Mouse (Mus musculus): ENCODE measurements around the gene Elf1. TPM values are rescaled to one million over a fixed set of nuclear protein-coding genes. Genes with fewer than 3 reads are reported as not detected.

Gene Elf1
- polyA plus RNA-seq, 1 experiment from 2014 or later: 18.5 TPM

DNA sequence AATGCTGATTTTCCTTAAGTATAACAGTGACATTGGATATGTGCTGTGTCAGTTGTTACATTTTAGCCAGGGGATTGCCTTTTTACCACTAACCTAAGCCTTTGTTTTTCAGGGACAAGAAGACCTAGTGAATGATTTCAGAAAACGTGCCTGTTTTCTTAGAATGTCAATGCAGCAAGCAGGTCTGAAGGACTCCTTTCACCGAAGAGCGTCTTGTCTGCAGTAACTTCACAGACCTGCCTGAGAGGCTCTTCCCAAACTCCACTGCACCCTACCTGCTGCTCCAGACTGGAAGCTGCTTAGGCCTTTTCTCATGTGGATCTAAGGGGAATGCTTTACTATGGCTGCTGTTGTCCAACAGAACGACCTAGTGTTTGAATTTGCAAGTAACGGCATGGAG, 55.0 kb downstream of the Elf1 start:
- Histone ChIP-seq H3K27me3 (ENCODE audit: control insufficient read depth, insufficient read depth, low read length) (no peaks in the 10 kb centered on the region), H3K27ac (ENCODE audit: low read depth, low read length) (no peak overlapping the region), H3K4me2 (replicated peaks; ENCODE audit: low read depth, low read length) (no peak overlapping the region), H3K9ac (ENCODE audit: low read depth, low read length) (no peak overlapping the region), H3K4me3 (ENCODE audit: low read length) (no peak overlapping the region), H3K9me3 (ENCODE audit: control insufficient read depth, low read length) (no peaks in the 10 kb centered on the region), H3K36me3 (ENCODE audit: control insufficient read depth, insufficient read depth, low read length) (no peaks in the 10 kb centered on the region; the same call in 1 of the 2 replicates), H3K4me1 (ENCODE audit: control insufficient read depth, insufficient read depth, low read length) (no peaks in the 10 kb centered on the region)
- 74% methylated on average over 5 of the region's 5 CpGs for WGBS
- ATAC-seq (ENCODE audit: low FRiP score, low TSS enrichment): no peak

DNA sequence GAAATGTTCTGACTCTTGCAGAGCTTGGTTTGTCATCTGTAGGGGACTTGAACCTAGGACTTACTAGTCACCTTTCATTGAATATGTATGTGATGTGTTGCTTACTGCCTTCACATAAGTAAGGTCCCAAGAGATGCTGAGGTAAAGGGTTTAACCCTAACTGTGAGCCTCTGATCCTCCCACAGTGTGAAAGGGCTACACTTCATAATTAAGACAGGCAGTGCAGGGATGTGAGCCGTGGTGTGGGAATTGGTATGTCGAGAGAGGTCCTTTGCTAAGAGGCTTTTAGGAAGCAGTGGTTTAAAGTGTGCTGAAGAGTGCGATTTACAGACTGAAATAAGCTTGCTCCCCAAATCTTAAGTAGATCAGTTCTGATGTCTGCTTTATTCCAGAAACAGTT, 55.8 kb downstream of the Elf1 start:
- 73% methylated on average over 3 of the region's 3 CpGs for WGBS
- no peak overlapping the region for H3K9ac ChIP-seq (ENCODE audit: low read depth, low read length)
- H3K4me2 ChIP-seq (replicated peaks; ENCODE audit: low read depth, low read length): no peak overlapping the region
- no peaks in the 10 kb centered on the region for H3K27me3 ChIP-seq (ENCODE audit: control insufficient read depth, insufficient read depth, low read length)
- H3K9me3 ChIP-seq (ENCODE audit: control insufficient read depth, low read length): no peaks in the 10 kb centered on the region
- no peaks in the 10 kb centered on the region; the same call in 1 of the 2 replicates for H3K36me3 ChIP-seq (ENCODE audit: control insufficient read depth, insufficient read depth, low read length)
- no peak overlapping the region for H3K4me3 ChIP-seq (ENCODE audit: low read length)
- no peak for ATAC-seq (ENCODE audit: low FRiP score, low TSS enrichment)
- H3K27ac ChIP-seq (ENCODE audit: low read depth, low read length): no peak overlapping the region
- H3K4me1 ChIP-seq (ENCODE audit: control insufficient read depth, insufficient read depth, low read length): no peaks in the 10 kb centered on the region

DNA sequence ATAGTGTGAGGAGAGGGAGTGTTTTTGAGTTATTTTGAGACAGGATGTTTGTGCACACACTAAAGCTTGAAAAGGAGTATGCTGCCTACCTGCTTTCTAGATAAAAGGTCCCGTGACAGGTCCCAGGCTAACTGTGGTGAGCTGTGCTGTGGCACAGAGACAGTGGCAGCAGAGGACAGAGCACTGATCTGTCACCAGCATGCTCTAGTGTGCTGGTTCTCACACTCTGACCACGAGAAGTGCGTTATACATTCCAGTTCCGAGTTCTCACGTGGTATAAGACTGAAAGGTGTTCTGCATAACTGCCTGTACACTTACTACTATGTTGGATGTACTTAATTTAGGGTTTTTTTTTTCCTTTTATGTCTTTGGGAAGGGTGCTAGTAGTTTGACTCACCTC, 56.5 kb downstream of the Elf1 start:
- no peak overlapping the region for H3K4me3 ChIP-seq (ENCODE audit: low read length)
- no peak overlapping the region for H3K4me2 ChIP-seq (replicated peaks; ENCODE audit: low read depth, low read length)
- H3K27ac ChIP-seq (ENCODE audit: low read depth, low read length): no peak overlapping the region
- H3K9me3 ChIP-seq (ENCODE audit: control insufficient read depth, low read length): no peaks in the 10 kb centered on the region
- no peak overlapping the region for H3K9ac ChIP-seq (ENCODE audit: low read depth, low read length)
- no peaks in the 10 kb centered on the region for H3K4me1 ChIP-seq (ENCODE audit: control insufficient read depth, insufficient read depth, low read length)
- no peaks in the 10 kb centered on the region for H3K27me3 ChIP-seq (ENCODE audit: control insufficient read depth, insufficient read depth, low read length)
- H3K36me3 ChIP-seq (ENCODE audit: control insufficient read depth, insufficient read depth, low read length): no peaks in the 10 kb centered on the region; the same call in 1 of the 2 replicates
- 89% methylated on average over 5 of the region's 5 CpGs for WGBS
- no peak for ATAC-seq (ENCODE audit: low FRiP score, low TSS enrichment)

DNA sequence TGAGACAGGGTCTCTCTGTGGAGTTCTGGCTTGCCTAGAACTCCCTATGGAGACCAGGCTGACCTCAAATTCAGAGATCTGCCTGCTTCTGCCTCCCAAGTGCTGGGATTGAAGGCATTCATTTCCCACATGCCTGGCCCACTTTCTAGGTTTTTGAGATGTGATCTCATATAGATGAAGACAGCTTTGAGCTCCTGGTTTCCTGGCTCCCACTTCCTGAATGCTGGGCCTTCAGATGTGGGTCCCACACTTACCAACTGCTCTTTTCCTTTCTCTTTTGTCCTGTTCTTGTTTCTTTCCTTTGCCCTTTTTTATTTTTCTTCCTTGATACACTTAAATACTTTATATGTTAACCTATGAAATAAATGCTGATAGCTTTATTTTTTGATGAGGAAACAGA, 56.9 kb downstream of the Elf1 start:
- H3K4me1 ChIP-seq (ENCODE audit: control insufficient read depth, insufficient read depth, low read length): no peaks in the 10 kb centered on the region
- H3K4me3 ChIP-seq (ENCODE audit: low read length): no peak overlapping the region
- H3K27me3 ChIP-seq (ENCODE audit: control insufficient read depth, insufficient read depth, low read length): no peaks in the 10 kb centered on the region
- H3K9me3 ChIP-seq (ENCODE audit: control insufficient read depth, low read length): no peaks in the 10 kb centered on the region
- no peak for ATAC-seq (ENCODE audit: low FRiP score, low TSS enrichment)
- H3K4me2 ChIP-seq (replicated peaks; ENCODE audit: low read depth, low read length): no peak overlapping the region
- no peak overlapping the region for H3K27ac ChIP-seq (ENCODE audit: low read depth, low read length)
- no peak overlapping the region for H3K9ac ChIP-seq (ENCODE audit: low read depth, low read length)
- no peaks in the 10 kb centered on the region; the same call in 1 of the 2 replicates for H3K36me3 ChIP-seq (ENCODE audit: control insufficient read depth, insufficient read depth, low read length)

DNA sequence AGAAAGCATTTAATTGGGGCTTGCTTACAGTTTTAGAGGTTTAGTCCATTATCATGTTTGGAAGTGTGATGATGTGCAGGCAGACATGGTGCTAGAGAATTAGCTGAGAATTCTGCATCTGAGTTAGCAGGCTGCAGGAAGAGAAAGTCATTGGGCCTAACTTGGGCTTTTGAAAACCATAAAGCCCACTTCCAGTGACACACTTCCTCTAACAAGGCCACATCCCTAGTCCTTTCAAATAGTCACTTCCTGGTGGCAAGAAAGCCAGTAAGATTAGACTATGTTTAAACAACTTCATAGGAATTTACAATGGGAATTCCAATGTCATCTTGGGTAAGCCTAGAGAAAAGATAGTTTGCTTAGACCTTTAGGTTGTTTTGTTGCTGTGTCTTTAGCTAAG, 60.6 kb downstream of the Elf1 start:
- H3K9me3 ChIP-seq (ENCODE audit: control insufficient read depth, low read length): no peaks in the 10 kb centered on the region
- H3K27ac ChIP-seq (ENCODE audit: low read depth, low read length): no peak overlapping the region
- no peaks in the 10 kb centered on the region; the same call in 1 of the 2 replicates for H3K36me3 ChIP-seq (ENCODE audit: control insufficient read depth, insufficient read depth, low read length)
- H3K4me3 ChIP-seq (ENCODE audit: low read length): no peak overlapping the region
- no peak overlapping the region for H3K4me2 ChIP-seq (replicated peaks; ENCODE audit: low read depth, low read length)
- no peak overlapping the region for H3K9ac ChIP-seq (ENCODE audit: low read depth, low read length)
- H3K27me3 ChIP-seq (ENCODE audit: control insufficient read depth, insufficient read depth, low read length): no peaks in the 10 kb centered on the region
- H3K4me1 ChIP-seq (ENCODE audit: control insufficient read depth, insufficient read depth, low read length): no peaks in the 10 kb centered on the region
- no peak for ATAC-seq (ENCODE audit: low FRiP score, low TSS enrichment)

DNA sequence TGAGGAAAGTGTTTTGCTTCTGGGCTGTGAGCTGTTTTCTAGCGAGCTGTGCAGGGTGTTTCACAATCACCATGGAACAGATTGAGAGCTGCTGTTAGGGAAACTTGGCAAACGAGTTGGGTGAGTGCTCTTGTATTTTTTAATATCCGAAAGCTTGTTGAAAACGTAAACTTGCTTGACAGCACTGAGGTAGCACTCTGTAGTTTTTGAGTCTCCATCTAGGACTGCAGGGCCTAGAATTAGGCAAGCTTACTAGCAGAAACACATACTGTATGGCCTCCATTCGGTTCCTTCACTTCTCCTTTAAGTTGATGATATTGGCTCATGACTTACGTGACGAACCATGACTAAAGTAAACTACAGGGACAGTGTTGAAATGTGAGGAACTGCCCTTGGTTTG, 68.3 kb downstream of the Elf1 start:
- no peaks in the 10 kb centered on the region for H3K4me1 ChIP-seq (ENCODE audit: control insufficient read depth, insufficient read depth, low read length)
- ATAC-seq (ENCODE audit: low FRiP score, low TSS enrichment): no peak
- no peak overlapping the region for H3K9ac ChIP-seq (ENCODE audit: low read depth, low read length)
- whole genome bisulfite sequencing: 71% methylated on average over 7 of the region's 7 CpGs
- no peak overlapping the region for H3K4me2 ChIP-seq (replicated peaks; ENCODE audit: low read depth, low read length)
- no peaks in the 10 kb centered on the region for H3K9me3 ChIP-seq (ENCODE audit: control insufficient read depth, low read length)
- no peaks in the 10 kb centered on the region for H3K27me3 ChIP-seq (ENCODE audit: control insufficient read depth, insufficient read depth, low read length)
- no peaks in the 10 kb centered on the region for H3K36me3 ChIP-seq (ENCODE audit: control insufficient read depth, insufficient read depth, low read length)
- H3K27ac ChIP-seq (ENCODE audit: low read depth, low read length): no peak overlapping the region
- H3K4me3 ChIP-seq (ENCODE audit: low read length): no peak overlapping the region

DNA sequence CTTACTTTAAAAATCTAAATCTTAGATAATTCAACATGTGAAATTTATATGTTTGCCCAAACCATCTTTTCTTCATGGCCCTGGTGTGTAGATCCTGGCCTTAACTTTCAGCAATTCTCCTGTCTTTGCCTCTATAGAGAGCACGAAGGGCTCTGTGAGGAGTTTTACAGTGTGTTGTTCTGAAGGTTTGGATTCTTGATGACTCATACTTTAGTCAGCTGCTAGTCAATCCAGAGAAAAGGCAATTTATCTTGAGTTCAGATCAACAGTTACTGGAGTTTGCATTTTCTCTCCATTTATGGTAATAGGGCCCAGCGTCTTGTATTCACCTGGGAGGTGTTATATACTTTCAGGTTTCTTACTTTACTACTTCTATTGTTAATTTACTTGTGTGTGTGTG, 70.9 kb downstream of the Elf1 start:
- 77% methylated on average over 2 of the region's 2 CpGs for whole genome bisulfite sequencing
- no peak overlapping the region for H3K4me2 ChIP-seq (replicated peaks; ENCODE audit: low read depth, low read length)
- no peaks in the 10 kb centered on the region for H3K4me1 ChIP-seq (ENCODE audit: control insufficient read depth, insufficient read depth, low read length)
- no peaks in the 10 kb centered on the region for H3K27me3 ChIP-seq (ENCODE audit: control insufficient read depth, insufficient read depth, low read length)
- H3K36me3 ChIP-seq (ENCODE audit: control insufficient read depth, insufficient read depth, low read length): no peaks in the 10 kb centered on the region
- H3K9me3 ChIP-seq (ENCODE audit: control insufficient read depth, low read length): no peaks in the 10 kb centered on the region
- no peak for ATAC-seq (ENCODE audit: low FRiP score, low TSS enrichment)
- no peak overlapping the region for H3K9ac ChIP-seq (ENCODE audit: low read depth, low read length)
- no peak overlapping the region for H3K4me3 ChIP-seq (ENCODE audit: low read length)
- no peak overlapping the region for H3K27ac ChIP-seq (ENCODE audit: low read depth, low read length)

DNA sequence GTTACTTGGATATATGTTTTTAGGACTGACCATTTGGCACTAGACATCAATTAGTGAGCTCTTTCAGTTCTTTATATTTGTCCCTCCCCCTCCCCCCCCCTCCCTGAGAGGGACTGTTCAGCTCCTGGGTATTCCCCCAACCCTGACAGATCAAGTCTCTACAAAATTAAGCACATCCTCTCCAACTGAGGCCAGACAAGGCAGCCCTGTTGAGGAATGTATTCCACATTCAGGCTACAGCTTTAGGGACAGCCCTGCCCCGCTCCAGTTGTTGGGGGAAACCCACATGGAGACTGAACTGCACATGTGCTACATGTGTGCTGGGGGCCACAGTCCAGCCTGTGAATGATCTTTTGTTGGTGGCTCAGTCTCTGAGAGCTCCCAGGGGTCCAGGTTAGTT, 71.9 kb downstream of the Elf1 start:
- Histone ChIP-seq H3K27ac (ENCODE audit: low read depth, low read length) (no peak overlapping the region), H3K4me2 (replicated peaks; ENCODE audit: low read depth, low read length) (no peak overlapping the region), H3K9ac (ENCODE audit: low read depth, low read length) (no peak overlapping the region), H3K36me3 (ENCODE audit: control insufficient read depth, insufficient read depth, low read length) (no peaks in the 10 kb centered on the region), H3K4me3 (ENCODE audit: low read length) (no peak overlapping the region), H3K4me1 (ENCODE audit: control insufficient read depth, insufficient read depth, low read length) (no peaks in the 10 kb centered on the region), H3K9me3 (ENCODE audit: control insufficient read depth, low read length) (no peaks in the 10 kb centered on the region), H3K27me3 (ENCODE audit: control insufficient read depth, insufficient read depth, low read length) (no peaks in the 10 kb centered on the region)
- ATAC-seq (ENCODE audit: low FRiP score, low TSS enrichment): no peak
- 95% methylated on average over 1 of the region's 1 CpGs for WGBS

DNA sequence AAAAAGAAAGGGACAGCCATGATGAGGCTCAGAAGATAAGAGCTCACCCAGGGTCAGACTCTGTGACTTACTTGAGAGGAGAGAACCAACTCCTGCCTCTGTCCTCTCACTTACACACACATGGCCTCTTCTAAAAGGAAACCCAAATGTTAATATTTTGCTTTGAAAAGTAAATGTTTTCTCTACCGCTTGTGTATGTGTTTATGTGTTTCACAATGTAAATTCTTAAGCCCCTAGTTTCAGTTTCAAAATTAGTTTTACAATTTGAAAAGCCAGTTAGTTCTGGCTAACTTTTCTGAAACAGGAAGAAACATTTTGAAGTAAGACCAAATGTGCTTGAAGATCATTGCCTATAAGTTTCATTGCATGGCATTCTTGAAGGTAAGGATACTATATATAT, 76.8 kb downstream of the Elf1 start:
- Histone ChIP-seq H3K4me2 (replicated peaks; ENCODE audit: low read depth, low read length) (no peak overlapping the region), H3K4me3 (ENCODE audit: low read length) (no peak overlapping the region), H3K27me3 (ENCODE audit: control insufficient read depth, insufficient read depth, low read length) (no peaks in the 10 kb centered on the region), H3K36me3 (ENCODE audit: control insufficient read depth, insufficient read depth, low read length) (peaks cover 6% of the 10 kb centered on the region; the same call in 1 of the 2 replicates), H3K4me1 (ENCODE audit: control insufficient read depth, insufficient read depth, low read length) (no peaks in the 10 kb centered on the region), H3K27ac (ENCODE audit: low read depth, low read length) (no peak overlapping the region), H3K9ac (ENCODE audit: low read depth, low read length) (no peak overlapping the region), H3K9me3 (ENCODE audit: control insufficient read depth, low read length) (no peaks in the 10 kb centered on the region)
- ATAC-seq (ENCODE audit: low FRiP score, low TSS enrichment): no peak
- WGBS: 85% methylated on average over 1 of the region's 1 CpGs

DNA sequence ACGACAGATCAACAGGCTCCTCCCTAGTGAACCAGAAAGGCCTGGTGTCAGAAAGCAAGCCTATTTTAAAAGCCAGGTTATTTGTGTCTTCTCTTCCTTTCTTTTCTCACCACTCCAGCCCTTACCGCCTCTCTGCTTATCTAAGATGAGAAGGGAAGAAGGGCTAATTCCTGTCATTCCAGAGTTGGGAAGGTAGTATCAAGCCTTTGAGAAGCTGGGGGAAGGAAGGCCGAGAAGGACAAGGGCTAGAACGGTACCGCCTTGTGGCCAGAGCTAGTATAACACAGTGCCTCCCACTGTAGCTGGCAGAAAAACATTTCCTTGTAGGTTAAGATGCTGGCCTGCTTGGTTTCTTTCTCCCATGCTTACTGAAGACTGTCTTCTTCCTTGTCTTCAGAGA, 81.8 kb downstream of the Elf1 start:
- peak; percentile 43; the same call in 1 of the 2 replicates for ATAC-seq (ENCODE audit: low FRiP score, low TSS enrichment)
- no peak overlapping the region for H3K9ac ChIP-seq (ENCODE audit: low read depth, low read length)
- WGBS: 28% methylated on average over 5 of the region's 5 CpGs

More for the DNA sequence above, 81.8 kb downstream of the Elf1 start:
- H3K27me3 ChIP-seq (ENCODE audit: control insufficient read depth, insufficient read depth, low read length): no peaks in the 10 kb centered on the region
- no peak overlapping the region for H3K4me2 ChIP-seq (replicated peaks; ENCODE audit: low read depth, low read length)
- no peaks in the 10 kb centered on the region for H3K4me1 ChIP-seq (ENCODE audit: control insufficient read depth, insufficient read depth, low read length)
- H3K36me3 ChIP-seq (ENCODE audit: control insufficient read depth, insufficient read depth, low read length): peaks cover 6% of the 10 kb centered on the region; the same call in 1 of the 2 replicates
- H3K27ac ChIP-seq (ENCODE audit: low read depth, low read length): no peak overlapping the region
- no peaks in the 10 kb centered on the region for H3K9me3 ChIP-seq (ENCODE audit: control insufficient read depth, low read length)
- H3K4me3 ChIP-seq (ENCODE audit: low read length): no peak overlapping the region
